Mouse (Mus musculus) inflammation-experienced regulatory T-cells, adult 16 weeks (primary cell): ENCODE measurements around the gene Tcaf3. TPM values are rescaled to one million over a fixed set of nuclear protein-coding genes. Genes with fewer than 3 reads are reported as not detected.

ENCODE experiments used
- polyA plus RNA-seq: library from polyadenylated mRNA; unstranded; fragments of 100-300 nt; shearing (Covaris generic); gene quantifications from one replicate; pipeline ENCODE4 v1.2.1, GENCODE M21; 2017

Tcaf3 gene
- not detected for polyA plus RNA-seq

GRCm38 (mm10) chr6:42597592-42597991 is at the start of gene Tcaf3:
Gene Tcaf3 (minus strand): TSS chr6:42597692.

GRCm38 (mm10) chr6:42644912-42645549 is 47.5 kb upstream of the Tcaf3 start, which contains the start of gene Tcaf2:
Gene Tcaf2 (minus strand): TSS chr6:42645254.

GRCm38 (mm10) chr6:42547461-42547860 is 50.0 kb downstream of the Tcaf3 start, which contains the start of gene Olfr455:
Gene Olfr455 (minus strand): TSS chr6:42547587.

Other genes with a start within 250 kb of the Tcaf3 start
- gene Zyx, start 248.1 kb downstream of the Tcaf3 start, polyA plus RNA-seq: 98.2 TPM
- gene Epha1, start 224.4 kb downstream of the Tcaf3 start, polyA plus RNA-seq: 0.38 TPM
- not detected for gene Tas2r143, start 197.5 kb downstream of the Tcaf3 start, polyA plus RNA-seq
- gene Tas2r135, start 192.3 kb downstream of the Tcaf3 start, polyA plus RNA-seq: not detected
- gene Tas2r126, start 163.2 kb downstream of the Tcaf3 start, polyA plus RNA-seq: not detected
- not detected for gene Olfr458, start 132.5 kb downstream of the Tcaf3 start, polyA plus RNA-seq
- not detected for gene Olfr457, start 121.4 kb downstream of the Tcaf3 start, polyA plus RNA-seq
- gene Olfr456, start 110.5 kb downstream of the Tcaf3 start, polyA plus RNA-seq: not detected
- gene Olfr455, start 50.1 kb downstream of the Tcaf3 start, polyA plus RNA-seq: not detected
- gene Tcaf2, start 47.6 kb upstream of the Tcaf3 start, polyA plus RNA-seq: not detected
- not detected for gene Tcaf1, start 112.4 kb upstream of the Tcaf3 start, polyA plus RNA-seq
- gene Olfr453, start 141.7 kb upstream of the Tcaf3 start, polyA plus RNA-seq: not detected
- not detected for gene Olfr38, start 158.7 kb upstream of the Tcaf3 start, polyA plus RNA-seq
- not detected for gene Olfr452, start 187.4 kb upstream of the Tcaf3 start, polyA plus RNA-seq
- gene Olfr450, start 214.2 kb upstream of the Tcaf3 start, polyA plus RNA-seq: not detected
- 0.33 TPM for gene Olfr449, start 236.7 kb upstream of the Tcaf3 start, polyA plus RNA-seq